ENCODE assay signal across 13 mouse cellular contexts in the genomic region with DNA sequence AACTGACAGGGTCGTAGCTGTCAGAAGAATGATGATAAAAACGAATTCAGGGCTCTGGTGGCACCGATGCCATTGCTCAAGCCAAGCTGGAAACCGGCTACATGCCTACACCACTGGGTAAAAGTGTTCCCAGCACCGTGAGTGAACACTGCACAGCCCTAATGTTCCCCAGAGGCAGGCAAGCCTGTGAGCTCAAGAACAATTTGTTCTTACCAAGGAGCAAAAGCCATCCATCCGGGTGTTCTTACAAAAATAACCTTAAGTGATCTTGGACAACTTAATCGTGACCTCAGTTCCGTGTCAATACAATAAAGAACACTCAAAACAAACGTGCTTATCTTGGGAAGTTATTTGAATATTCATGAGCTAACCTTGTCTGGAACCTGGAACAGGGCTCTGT. TPM values are rescaled to one million over a fixed set of nuclear protein-coding genes. Genes with fewer than 3 reads are reported as not detected.
DNase-seq lines count a peak whose midpoint lies in the region; ATAC-seq and TF ChIP-seq lines count a peak whose summit lies in the region.
"Had no signal": no experiment of that assay in that cellular context is flagged by ENCODE, and none has a peak within 500 bp of the region (broad histone marks: within the 10 kb centered on the region; RNA-seq: fewer than 3 reads in every experiment).

No protein-coding gene starts in this region.

- H3K4me1 ChIP-seq in megakaryocyte, embryonic 14.5 days = peaks cover 94% of the 10 kb centered on the region
- H3K4me1 ChIP-seq in limb, embryonic 15.5 days = peaks cover 25% of the 10 kb centered on the region
- H3K4me1 ChIP-seq in stomach, embryonic 16.5 days (ENCODE audit: control insufficient read depth, insufficient read depth, low read length) = peaks cover 11% of the 10 kb centered on the region

- no peaks in the 10 kb centered on the region for H3K9me3 ChIP-seq in megakaryocyte, embryonic 14.5 days
- no peaks in the 10 kb centered on the region for H3K9me3 ChIP-seq in limb, embryonic 15.5 days
- H3K9me3 ChIP-seq in stomach, embryonic 16.5 days (replicated peaks; ENCODE audit: control insufficient read depth, low read length) = no peaks in the 10 kb centered on the region
- H3K9me3 ChIP-seq: embryonic facial prominence, embryonic 12.5 days; neural tube, embryonic 12.5 days had no signal

- TF ChIP-seq CTCF in gastrocnemius, adult 2 months (IDR thresholded peaks at IDR 0.05) = no peak

- H3K4me2 ChIP-seq in limb, embryonic 15.5 days = no peak overlapping the region
- peak overlapping the region; percentile 89 for H3K4me2 ChIP-seq in stomach, embryonic 16.5 days (ENCODE audit: low read depth, low read length)

- peak; percentile 52 for DNase-seq in gastrocnemius, adult 2 months
- no peak for DNase-seq in gastrocnemius, postnatal 4 days (ENCODE audit: low spot score in 2 of 2)
- DNase-seq in cerebellum, adult 11 months = no peak
- no peak for DNase-seq in cerebellum, adult 9-10 months
- DNase-seq: right cerebral cortex, postnatal 25 days; thymus, postnatal 25 days had no signal

- no peak overlapping the region for H3K9ac ChIP-seq in limb, embryonic 15.5 days
- H3K9ac ChIP-seq in stomach, embryonic 16.5 days (ENCODE audit: low read length) = no peak overlapping the region
- H3K9ac ChIP-seq: embryonic facial prominence, embryonic 12.5 days; neural tube, embryonic 12.5 days had no signal

- intact Hi-C loops in gastrocnemius, adult 2 months (cut with DNase I) = no loop called here

- H3K27ac ChIP-seq in gastrocnemius, adult 2 months = peak overlapping the region; percentile 97
- no peak overlapping the region for H3K27ac ChIP-seq in limb, embryonic 15.5 days
- peak overlapping the region; percentile 9; the same call in 1 of the 2 replicates for H3K27ac ChIP-seq in stomach, embryonic 16.5 days (ENCODE audit: low read length)
- H3K27ac ChIP-seq: embryonic facial prominence, embryonic 12.5 days; layer of hippocampus, adult 2 months; neural tube, embryonic 12.5 days had no signal

- peaks cover 12% of the 10 kb centered on the region for H3K27me3 ChIP-seq in megakaryocyte, embryonic 14.5 days (replicated peaks)
- no peaks in the 10 kb centered on the region for H3K27me3 ChIP-seq in limb, embryonic 15.5 days
- H3K27me3 ChIP-seq in stomach, embryonic 16.5 days (ENCODE audit: control insufficient read depth, insufficient read depth, low read length) = no peaks in the 10 kb centered on the region
- H3K27me3 ChIP-seq: embryonic facial prominence, embryonic 12.5 days; neural tube, embryonic 12.5 days had no signal

- WGBS in limb, embryonic 15.5 days = 65% methylated on average over 9 of the region's 9 CpGs
- WGBS in stomach, embryonic 16.5 days = 46% methylated on average over 9 of the region's 9 CpGs

- peaks cover 38% of the 10 kb centered on the region for H3K36me3 ChIP-seq in megakaryocyte, embryonic 14.5 days (replicated peaks; ENCODE audit: low read length)
- H3K36me3 ChIP-seq in limb, embryonic 15.5 days = no peaks in the 10 kb centered on the region
- no peaks in the 10 kb centered on the region for H3K36me3 ChIP-seq in stomach, embryonic 16.5 days (ENCODE audit: control insufficient read depth, insufficient read depth, low read length)
- H3K36me3 ChIP-seq: embryonic facial prominence, embryonic 12.5 days; neural tube, embryonic 12.5 days had no signal

- no peak for ATAC-seq in megakaryocyte, adult 5-6 weeks (ENCODE audit: poor library complexity, severe bottlenecking)
- no peak for ATAC-seq in limb, embryonic 15.5 days (ENCODE audit: insufficient number of reproducible peaks, low FRiP score, low TSS enrichment, low read depth)
- no peak for ATAC-seq in stomach, embryonic 16.5 days (ENCODE audit: insufficient read depth, low FRiP score)

- peak overlapping the region; percentile 90 for H3K4me3 ChIP-seq in gastrocnemius, adult 2 months
- H3K4me3 ChIP-seq in megakaryocyte, embryonic 14.5 days (replicated peaks) = peak overlapping the region; percentile 91
- H3K4me3 ChIP-seq in limb, embryonic 15.5 days = peak overlapping the region; percentile 65; the same call in 1 of the 2 replicates
- peak overlapping the region; percentile 69; the same call in 1 of the 2 replicates for H3K4me3 ChIP-seq in stomach, embryonic 16.5 days (replicated peaks; ENCODE audit: low read length)
- H3K4me3 ChIP-seq: layer of hippocampus, adult 2 months; neural tube, embryonic 12.5 days had no signal

RNA-seq across cellular contexts. Expression of a gene that starts 3.2 kb away (rescaled TPM):
- 100 to 1,000 TPM; 243 to 313 TPM for total RNA-seq in gastrocnemius, adult 2 months (2021)
- total RNA-seq in gastrocnemius, postnatal 4 days (2021) = 10 to 100 TPM; 65.5 to 75.0 TPM
- 7.6 and 8.6 TPM in 2 replicates for polyA plus RNA-seq in megakaryocyte, embryonic 14.5 days (2012; ENCODE audit: insufficient read depth, low replicate concordance)
- 56.7 and 64.1 TPM in 2 replicates for total RNA-seq in megakaryocyte, adult 5-6 weeks (2015)
- 70.2 and 71.2 TPM in 2 replicates for total RNA-seq in megakaryocyte, adult 5-6 weeks (2017)
- 25.4 TPM in 2 replicates for polyA plus RNA-seq in limb, embryonic 15.5 days (2015; fragmentation: Nextera tagmentation; extraction: Ambion mirVana)
- 24.2 and 31.3 TPM in 2 replicates for polyA plus RNA-seq in stomach, embryonic 16.5 days (2015; fragmentation: Nextera tagmentation; extraction: Ambion mirVana)
